Comparison of ENCODE assay signal across 8 mouse cellular contexts in genomic region chr2:121140018-121140882, GRCm38 (mm10). TPM values are rescaled to one million over a fixed set of nuclear protein-coding genes. Genes with fewer than 3 reads are reported as not detected.
A peak's percentile ranks its signal among the peaks of the same experiment; 100 is the strongest.
DNase-seq lines count a peak whose midpoint lies in the region; ATAC-seq lines count a peak whose summit lies in the region.

Adal (plus strand) TSS chr2:121140428.
Lcmt2 (minus strand) TSS chr2:121140653.

- intact Hi-C loops in gastrocnemius, postnatal 14 days (cut with DNase I; ENCODE audit: low total_unique reads): no loop called here
- intact Hi-C loops in left cerebral cortex, postnatal 10 days (cut with DNase I): no loop called here

- peak; percentile 87 for ATAC-seq in inflammation-experienced regulatory T-cells, adult 6 months
- ATAC-seq in megakaryocyte-erythroid progenitor cell, adult 5-6 weeks (replicated peaks; ENCODE audit: low FRiP score, low TSS enrichment, poor library complexity, severe bottlenecking): peak; percentile 78

- peak; percentile 92 for DNase-seq in adipocyte (ENCODE audit: low spot score)
- DNase-seq in embryo, embryonic 10 days (ENCODE audit: low spot score): peak; percentile 93
- peak; percentile 90 for DNase-seq in gastrocnemius, postnatal 14 days
- DNase-seq in left cerebral cortex, postnatal 10 days (ENCODE audit: extremely low spot score in 1 of 2, low spot score in 2 of 2): peak; percentile 91 to 93
- peak; percentile 94 for DNase-seq in right cerebral cortex, postnatal 25 days
- DNase-seq in urinary bladder, postnatal 4 days (ENCODE audit: low spot score in 2 of 2): peak; percentile 88 to 89

RNA-seq across cellular contexts. Expression of gene Adal, which starts in this region (rescaled TPM):
- 10 to 100 TPM; 12.7 to 13.5 TPM for total RNA-seq in gastrocnemius, postnatal 14 days (2021)
- 10 to 100 TPM; 13.2 to 20.5 (median 16.7) TPM for polyA plus RNA-seq in inflammation-experienced regulatory T-cells, adult 6 months (2017; shearing (Covaris generic))
- 10 to 100 TPM; 17.7 to 17.8 TPM for total RNA-seq in left cerebral cortex, postnatal 10 days (2021)
- total RNA-seq in megakaryocyte-erythroid progenitor cell, adult 5-6 weeks (2014; fragmentation: Nextera tagmentation): 12.9 and 15.8 TPM in 2 replicates
- 11.0 and 13.1 TPM in 2 replicates for total RNA-seq in megakaryocyte-erythroid progenitor cell, adult 5-6 weeks (2017)

RNA-seq across cellular contexts. Expression of gene Lcmt2, which starts in this region (rescaled TPM):
- 1 to 10 TPM; 4.6 to 4.7 TPM for total RNA-seq in gastrocnemius, postnatal 14 days (2021)
- polyA plus RNA-seq in inflammation-experienced regulatory T-cells, adult 6 months (2017; shearing (Covaris generic)): 1 to 10 TPM; 4.8 to 7.5 (median 5.8) TPM
- total RNA-seq in left cerebral cortex, postnatal 10 days (2021): 1 to 10 TPM; 8.0 to 8.9 TPM
- total RNA-seq in megakaryocyte-erythroid progenitor cell, adult 5-6 weeks (2014; fragmentation: Nextera tagmentation): 7.8 and 9.7 TPM in 2 replicates
- total RNA-seq in megakaryocyte-erythroid progenitor cell, adult 5-6 weeks (2017): 8.7 and 8.8 TPM in 2 replicates

Comparison
In these comparisons a context has a peak if more than half of its experiments do, and no peak if none do; other contexts are left out.
1. Peak in every context shown above with its lines: DNase-seq and ATAC-seq.